ENCODE assay signal across 20 mouse cellular contexts in genomic region chr1:118795415-118796167, GRCm38 (mm10).
DNase-seq lines count a peak whose midpoint lies in the region; ATAC-seq lines count a peak whose summit lies in the region.
"Had no signal": no experiment of that assay in that cellular context is flagged by ENCODE, and none has a peak within 500 bp of the region (broad histone marks: within the 10 kb centered on the region; RNA-seq: fewer than 3 reads in every experiment).

No protein-coding gene starts in this region.

- peak; percentile 57 for DNase-seq in mesoderm, embryonic 11.5 days (ENCODE audit: low read depth, low spot score)
- DNase-seq in retina, embryonic 14.5 days (ENCODE audit: low spot score): no peak
- no peak for DNase-seq in embryonic facial prominence, embryonic 10.5 days (ENCODE audit: low spot score)
- DNase-seq: adrenal gland, postnatal 14 days; cerebellum, adult 2 months; gastrocnemius, postnatal 14 days; heart, postnatal 14 days; kidney, postnatal 4 days; left cerebral cortex, postnatal 4 days; lung, adult 2 months; lung, postnatal 4 days; right cerebral cortex, postnatal 14 days had no signal

- no peaks in the 10 kb centered on the region for H3K4me1 ChIP-seq in forebrain, embryonic 16.5 days (replicated peaks; ENCODE audit: control insufficient read depth, insufficient read depth, low read length)
- no peaks in the 10 kb centered on the region for H3K4me1 ChIP-seq in forebrain, embryonic 15.5 days
- no peaks in the 10 kb centered on the region; the same call in none of the 2 replicates for H3K4me1 ChIP-seq in midbrain, embryonic 13.5 days (replicated peaks)
- H3K4me1 ChIP-seq in midbrain, embryonic 15.5 days: no peaks in the 10 kb centered on the region
- H3K4me1 ChIP-seq in neural tube, embryonic 14.5 days (ENCODE audit: control insufficient read depth, insufficient read depth, low read length): no peaks in the 10 kb centered on the region
- H3K4me1 ChIP-seq in embryonic facial prominence, embryonic 10.5 days: peaks cover 4% of the 10 kb centered on the region; the same call in 1 of the 2 replicates

- H3K4me3 ChIP-seq in forebrain, embryonic 16.5 days (replicated peaks; ENCODE audit: low read length): no peak overlapping the region
- no peak overlapping the region for H3K4me3 ChIP-seq in forebrain, embryonic 15.5 days
- no peak overlapping the region for H3K4me3 ChIP-seq in midbrain, embryonic 13.5 days (replicated peaks)
- no peak overlapping the region for H3K4me3 ChIP-seq in midbrain, embryonic 15.5 days
- H3K4me3 ChIP-seq in neural tube, embryonic 14.5 days (ENCODE audit: low read depth, low read length): no peak overlapping the region
- no peak overlapping the region for H3K4me3 ChIP-seq in embryonic facial prominence, embryonic 10.5 days
- H3K4me3 ChIP-seq: stomach, embryonic 15.5 days had no signal

- 0 out of 2 replicates have a peak, but pooled peaks have one; percentile 36 for ATAC-seq in forebrain, embryonic 16.5 days
- ATAC-seq in forebrain, embryonic 15.5 days (replicated peaks): no peak
- peak; percentile 50; the same call in 1 of the 2 replicates for ATAC-seq in midbrain, embryonic 13.5 days
- ATAC-seq in midbrain, embryonic 15.5 days (replicated peaks): no peak
- peak; percentile 85 for ATAC-seq in neural tube, embryonic 14.5 days (ENCODE audit: low read depth)
- ATAC-seq: intestine, embryonic 16.5 days had no signal

- H3K4me2 ChIP-seq in forebrain, embryonic 16.5 days (ENCODE audit: low read length): no peak overlapping the region
- no peak overlapping the region for H3K4me2 ChIP-seq in forebrain, embryonic 15.5 days (replicated peaks)
- no peak overlapping the region for H3K4me2 ChIP-seq in midbrain, embryonic 13.5 days (replicated peaks)
- H3K4me2 ChIP-seq in midbrain, embryonic 15.5 days: no peak overlapping the region
- no peak overlapping the region for H3K4me2 ChIP-seq in neural tube, embryonic 14.5 days (ENCODE audit: low read depth, low read length)
- H3K4me2 ChIP-seq: liver, embryonic 11.5 days; stomach, embryonic 15.5 days had no signal

- WGBS in forebrain, embryonic 16.5 days: 81% methylated on average over 18 of the region's 18 CpGs
- 84% methylated on average over 18 of the region's 18 CpGs for WGBS in forebrain, embryonic 15.5 days
- WGBS in midbrain, embryonic 13.5 days: 70% methylated on average over 18 of the region's 18 CpGs
- 71% methylated on average over 18 of the region's 18 CpGs for WGBS in midbrain, embryonic 15.5 days
- WGBS in neural tube, embryonic 14.5 days: 48% methylated on average over 18 of the region's 18 CpGs
- 91% methylated on average over 18 of the region's 18 CpGs for WGBS in embryonic facial prominence, embryonic 10.5 days

- H3K9me3 ChIP-seq in forebrain, embryonic 16.5 days (ENCODE audit: control insufficient read depth, low read length): 0 out of 2 replicates have a peak, but pooled peaks cover 3% of the 10 kb centered on the region
- no peaks in the 10 kb centered on the region for H3K9me3 ChIP-seq in forebrain, embryonic 15.5 days
- peaks cover 6% of the 10 kb centered on the region; the same call in 1 of the 2 replicates for H3K9me3 ChIP-seq in midbrain, embryonic 13.5 days
- no peaks in the 10 kb centered on the region for H3K9me3 ChIP-seq in midbrain, embryonic 15.5 days
- H3K9me3 ChIP-seq in neural tube, embryonic 14.5 days (ENCODE audit: control insufficient read depth, low read length): no peaks in the 10 kb centered on the region; the same call in 1 of the 2 replicates
- peaks cover 8% of the 10 kb centered on the region for H3K9me3 ChIP-seq in embryonic facial prominence, embryonic 10.5 days

- no peaks in the 10 kb centered on the region for H3K27me3 ChIP-seq in forebrain, embryonic 16.5 days (replicated peaks; ENCODE audit: control insufficient read depth, insufficient read depth, low read length)
- no peaks in the 10 kb centered on the region for H3K27me3 ChIP-seq in forebrain, embryonic 15.5 days
- no peaks in the 10 kb centered on the region for H3K27me3 ChIP-seq in midbrain, embryonic 13.5 days
- no peaks in the 10 kb centered on the region for H3K27me3 ChIP-seq in midbrain, embryonic 15.5 days (replicated peaks)
- no peaks in the 10 kb centered on the region for H3K27me3 ChIP-seq in neural tube, embryonic 14.5 days (ENCODE audit: control insufficient read depth, insufficient read depth, low read length)
- H3K27me3 ChIP-seq in embryonic facial prominence, embryonic 10.5 days (replicated peaks; ENCODE audit: low read depth, poor library complexity, severe bottlenecking): no peaks in the 10 kb centered on the region
- H3K27me3 ChIP-seq: stomach, embryonic 15.5 days had no signal

- H3K36me3 ChIP-seq in forebrain, embryonic 16.5 days (ENCODE audit: control insufficient read depth, insufficient read depth): no peaks in the 10 kb centered on the region
- no peaks in the 10 kb centered on the region for H3K36me3 ChIP-seq in forebrain, embryonic 15.5 days
- H3K36me3 ChIP-seq in midbrain, embryonic 13.5 days: no peaks in the 10 kb centered on the region
- no peaks in the 10 kb centered on the region for H3K36me3 ChIP-seq in midbrain, embryonic 15.5 days (replicated peaks)
- H3K36me3 ChIP-seq in neural tube, embryonic 14.5 days (ENCODE audit: control insufficient read depth, insufficient read depth, low read length): no peaks in the 10 kb centered on the region
- H3K36me3 ChIP-seq in embryonic facial prominence, embryonic 10.5 days (replicated peaks): no peaks in the 10 kb centered on the region
- H3K36me3 ChIP-seq: stomach, embryonic 15.5 days had no signal

- no peak overlapping the region for H3K9ac ChIP-seq in forebrain, embryonic 16.5 days (replicated peaks; ENCODE audit: low read depth, low read length)
- H3K9ac ChIP-seq in forebrain, embryonic 15.5 days (replicated peaks): no peak overlapping the region
- no peak overlapping the region for H3K9ac ChIP-seq in midbrain, embryonic 13.5 days (replicated peaks)
- no peak overlapping the region for H3K9ac ChIP-seq in midbrain, embryonic 15.5 days
- no peak overlapping the region for H3K9ac ChIP-seq in neural tube, embryonic 14.5 days (replicated peaks; ENCODE audit: low read depth, low read length)
- H3K9ac ChIP-seq: stomach, embryonic 15.5 days had no signal

- no peak overlapping the region for H3K27ac ChIP-seq in forebrain, embryonic 16.5 days (ENCODE audit: low read length)
- H3K27ac ChIP-seq in forebrain, embryonic 15.5 days (replicated peaks): no peak overlapping the region
- H3K27ac ChIP-seq in midbrain, embryonic 13.5 days: no peak overlapping the region; the same call in 1 of the 2 replicates
- H3K27ac ChIP-seq in midbrain, embryonic 15.5 days: no peak overlapping the region
- no peak overlapping the region; the same call in 1 of the 2 replicates for H3K27ac ChIP-seq in neural tube, embryonic 14.5 days (ENCODE audit: low read depth, low read length)
- H3K27ac ChIP-seq in embryonic facial prominence, embryonic 10.5 days (replicated peaks): no peak overlapping the region
- H3K27ac ChIP-seq: stomach, embryonic 15.5 days had no signal

Comparison
In these comparisons a context has a peak if more than half of its experiments do, and no peak if none do; other contexts are left out.
1. ATAC-seq: peak in forebrain, embryonic 16.5 days (single experiment), midbrain, embryonic 13.5 days (single experiment) and neural tube, embryonic 14.5 days (single experiment); none in forebrain, embryonic 15.5 days (single experiment) and midbrain, embryonic 15.5 days (single experiment).